Mouse (Mus musculus) mouse embryonic stem cell (cell line): ENCODE results near the gene Dcaf4.

Experiments used
- in situ Hi-C, 2 experiments: fragments of 300-500 bp; cut with MboI; formaldehyde crosslinking; loops; 1 replicate in 1 of 2; 3 replicates in 1 of 2; pipeline ENCODE4 v1.14.3; 2019 to 2020; ENCODE audit warnings: low sequenced_read_pairs in 2 of 2, low pct_unique_long_range_greater_than_20kb in 1 of 2, mixed read lengths in 1 of 2; ENCODE audit not compliant: unreplicated experiment in 1 of 2

The Dcaf4 gene

GRCm38 (mm10) chr12:83520311-83520890 lies at the start of gene Dcaf4:
Dcaf4 (plus strand) TSS chr12:83520466.
- in situ Hi-C loops: no loop called here

GRCm38 (mm10) chr12:83471760-83472159 lies 48.5 kb upstream of the Dcaf4 start:
- in situ Hi-C loops: no loop called here

GRCm38 (mm10) chr12:83473987-83474600 lies 46.2 kb upstream of the Dcaf4 start:
- in situ Hi-C loops: no loop called here

GRCm38 (mm10) chr12:83475419-83475818 lies 44.8 kb upstream of the Dcaf4 start:
- in situ Hi-C loops: no loop called here

- in situ Hi-C loops: no loop called here
Measured at GRCm38 (mm10) chr12:83476277-83476676, 44.0 kb upstream of the Dcaf4 start.

GRCm38 (mm10) chr12:83479140-83479539 lies 41.1 kb upstream of the Dcaf4 start:
- in situ Hi-C loops: no loop called here

GRCm38 (mm10) chr12:83479818-83480401 lies 40.4 kb upstream of the Dcaf4 start:
- in situ Hi-C loops: no loop called here

GRCm38 (mm10) chr12:83481439-83481838 lies 38.8 kb upstream of the Dcaf4 start:
- in situ Hi-C loops: no loop called here

- in situ Hi-C loops: no loop called here
Measured at GRCm38 (mm10) chr12:83483653-83484052, 36.6 kb upstream of the Dcaf4 start.

- in situ Hi-C loops: no loop called here
Measured at GRCm38 (mm10) chr12:83484855-83485745, 35.2 kb upstream of the Dcaf4 start.

GRCm38 (mm10) chr12:83485911-83486670 lies 34.2 kb upstream of the Dcaf4 start:
- in situ Hi-C loops: no loop called here

- in situ Hi-C loops: no loop called here
Measured at GRCm38 (mm10) chr12:83486671-83487461, 33.4 kb upstream of the Dcaf4 start.

GRCm38 (mm10) chr12:83487476-83487991 lies 32.7 kb upstream of the Dcaf4 start, which contains the start of gene Dpf3:
Dpf3 (minus strand) TSS chr12:83487716.
- in situ Hi-C loops: no loop called here

GRCm38 (mm10) chr12:83488211-83488941 lies 31.9 kb upstream of the Dcaf4 start:
- in situ Hi-C loops: no loop called here

- in situ Hi-C loops: loop anchor here in 1 of 2 experiments (10.0 kb wide), 1 partner anchor 385 kb away; no protein-coding TSS in a partner anchor
Measured at GRCm38 (mm10) chr12:83489748-83490147, 30.5 kb upstream of the Dcaf4 start.

GRCm38 (mm10) chr12:83491609-83492008 lies 28.7 kb upstream of the Dcaf4 start:
- in situ Hi-C loops: loop anchor here in 1 of 2 experiments (10.0 kb wide), 1 partner anchor 387 kb away; no protein-coding TSS in a partner anchor

GRCm38 (mm10) chr12:83492808-83493207 lies 27.5 kb upstream of the Dcaf4 start:
- in situ Hi-C loops: loop anchor here in 1 of 2 experiments (10.0 kb wide), 1 partner anchor 388 kb away; no protein-coding TSS in a partner anchor
